Mouse (Mus musculus): Measurements from ENCODE around the gene Gm20547. TPM values are rescaled to one million over a fixed set of nuclear protein-coding genes. Genes with fewer than 3 reads are reported as not detected.

Gm20547 gene
- not detected for polyA plus RNA-seq (2014; fragmentation: Illumina TruSeq; extraction: RNeasy Lipid Tissue Mini Kit (QIAGEN cat#74804); ENCODE audit: low read depth, low replicate concordance)

GRCm38 (mm10) chr17:34881683-34882310, at the start of gene Gm20547:
Gene Gm20547, minus strand, starts transcription at chr17:34882042.

GRCm38 (mm10) chr17:34931061-34931734, 49.4 kb upstream of the Gm20547 start, which contains the start of gene Neu1:
Gene Neu1, plus strand, starts transcription at chr17:34931253.

DNA sequence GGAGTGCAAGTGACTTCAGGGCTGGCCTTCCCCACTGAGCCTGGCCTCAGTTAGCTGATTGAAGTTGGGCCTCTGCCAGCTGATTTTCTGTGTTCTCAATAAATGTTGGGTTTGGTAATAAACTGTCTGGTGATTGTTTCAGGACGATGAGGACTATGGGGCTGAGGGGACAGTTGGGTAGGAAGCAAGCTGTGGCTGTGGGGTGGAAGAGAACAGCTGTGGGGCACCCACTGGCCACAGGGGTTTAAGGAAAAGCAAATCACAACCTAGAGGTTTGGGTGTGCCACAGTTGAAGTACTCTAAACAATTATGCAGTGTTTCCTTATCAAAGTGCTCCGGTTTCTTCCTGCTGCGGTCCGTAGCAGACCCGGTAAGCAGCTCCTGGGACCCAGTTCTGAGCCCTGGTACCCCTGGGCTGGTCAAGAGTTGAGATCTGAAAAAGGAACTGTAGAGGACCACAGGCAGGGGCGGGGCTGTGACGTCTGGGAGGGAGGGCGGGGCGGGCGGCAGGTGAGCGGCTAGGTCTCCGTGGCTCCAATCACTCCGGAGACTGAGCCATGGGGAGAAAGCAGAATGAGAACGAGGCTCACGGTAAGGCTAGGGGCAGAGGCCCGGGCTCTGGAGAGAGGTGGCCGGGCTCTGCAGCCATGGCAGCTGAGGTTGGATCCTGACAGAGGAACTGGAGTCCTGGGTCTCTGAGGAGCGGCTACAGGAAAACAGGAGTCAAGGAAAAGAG, 32.3 kb upstream of the Gm20547 start, which contains the start of gene Slc44a4:
Slc44a4 (plus strand) TSS at position 537 of the 736 bp plus-strand sequence.

GRCm38 (mm10) chr17:34898160-34898586, 16.3 kb upstream of the Gm20547 start, which contains the start of the genes C2 and Ehmt2:
Gene C2, minus strand, starts transcription at chr17:34898265.
Gene Ehmt2, plus strand, starts transcription at chr17:34898469.

GRCm38 (mm10) chr17:34879336-34879879, 2.4 kb downstream of the Gm20547 start, which contains the start of gene Zbtb12:
Gene Zbtb12, plus strand, starts transcription at chr17:34879483.

DNA sequence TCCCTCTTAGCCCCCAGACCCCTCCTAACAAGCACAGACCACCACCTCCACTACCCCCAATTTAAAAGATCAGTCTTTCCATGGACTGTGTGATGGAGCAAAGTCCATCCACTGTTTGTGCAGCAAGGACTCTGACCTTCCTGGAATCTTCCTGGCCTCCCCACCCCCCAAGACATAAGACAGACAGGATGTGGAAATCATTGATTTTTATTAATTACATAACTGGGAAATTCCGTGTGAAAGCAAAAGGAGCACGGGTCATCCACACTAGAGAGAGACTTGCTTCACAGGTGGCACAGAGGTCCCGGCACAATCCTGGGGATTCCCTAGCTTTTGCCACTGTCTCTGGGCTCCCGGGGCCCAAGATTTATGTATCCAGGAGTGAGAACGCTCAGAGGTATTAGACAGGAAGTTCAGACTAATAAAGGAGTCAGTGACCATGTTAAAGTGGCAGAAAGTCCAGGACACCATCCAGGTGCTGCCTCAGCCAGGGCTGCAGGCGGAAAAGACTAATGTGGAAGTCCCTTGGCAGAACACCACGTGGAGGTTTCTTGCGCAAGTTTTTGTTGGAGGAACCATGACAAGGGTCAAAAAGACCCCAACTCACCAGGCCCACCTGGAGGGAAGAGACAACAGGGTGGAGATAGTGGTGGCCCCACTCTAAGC, 19.3 kb downstream of the Gm20547 start, which contains the start of gene Cfb:
Cfb (minus strand) TSS at position 103 of the 666 bp plus-strand sequence.

DNA sequence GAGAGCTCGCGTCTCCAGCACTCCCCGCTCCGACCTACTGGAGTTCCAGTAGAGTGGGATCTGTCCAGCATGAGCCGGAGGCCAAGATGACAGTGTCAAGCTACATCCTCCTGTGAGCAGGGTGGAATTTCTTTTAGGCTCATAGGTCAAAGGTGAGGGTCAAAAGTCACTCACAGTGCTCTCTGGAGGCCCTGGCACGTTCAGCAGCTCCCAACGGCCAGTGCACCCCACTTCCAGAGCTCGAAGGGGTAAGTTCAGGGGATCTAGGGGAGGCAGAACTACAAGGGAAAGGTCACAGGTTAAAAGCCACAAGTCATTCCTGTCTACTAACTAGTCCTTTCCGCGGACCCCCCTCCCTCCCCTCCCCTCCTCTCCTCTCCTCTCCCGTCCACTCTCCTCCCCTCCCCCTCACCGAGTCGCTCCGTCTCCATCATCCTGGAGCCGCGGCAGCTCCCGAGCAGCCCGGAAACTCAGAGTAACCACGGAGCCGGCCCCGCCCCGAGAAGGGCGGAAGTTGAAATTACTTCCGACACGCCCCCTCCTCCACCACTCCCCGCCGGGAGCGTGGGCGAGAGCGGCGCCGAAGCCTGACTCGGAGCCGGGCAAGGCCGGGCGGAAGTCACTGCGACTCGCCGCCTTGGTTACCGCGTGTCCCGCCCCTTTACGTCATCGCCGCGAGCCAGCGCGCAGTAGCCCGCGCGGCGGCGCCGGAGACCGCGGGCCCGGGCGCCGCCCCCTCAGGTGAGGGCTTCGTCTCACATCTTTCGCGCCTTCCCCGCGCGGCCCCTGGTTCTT, 31.9 kb downstream of the Gm20547 start, which contains the start of the genes Skiv2l and Nelfe:
Skiv2l (minus strand) TSS at position 489 of the 795 bp plus-strand sequence.
Nelfe (plus strand) TSS at position 670 of the 795 bp plus-strand sequence.

DNA sequence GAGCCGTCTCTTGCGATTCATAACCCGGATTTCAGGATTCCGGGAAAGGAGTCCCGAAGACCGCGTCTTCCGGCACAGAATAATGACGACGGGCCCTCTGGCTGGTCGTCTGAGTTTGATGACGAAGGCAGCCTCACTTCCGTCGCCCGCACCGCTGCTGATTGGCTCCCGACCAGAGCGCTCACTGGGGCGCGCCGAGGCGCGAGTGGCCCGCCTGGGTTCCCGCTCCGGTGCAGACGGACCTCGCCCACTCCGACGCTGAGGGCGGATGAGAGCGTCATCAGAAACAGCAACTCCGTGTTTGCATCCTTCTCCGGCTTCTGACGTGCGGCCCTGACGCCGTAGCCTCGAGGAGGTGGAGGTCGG, 45.0 kb downstream of the Gm20547 start, which contains the start of the genes Stk19 and Dxo:
Stk19 (minus strand) TSS at position 90 of the 366 bp plus-strand sequence.
Dxo (plus strand) TSS at position 164 of the 366 bp plus-strand sequence.

Other genes with a start within 250 kb of the Gm20547 start
- gene Fkbpl, start 237.3 kb downstream of the Gm20547 start, polyA plus RNA-seq (2014; fragmentation: Illumina TruSeq; extraction: RNeasy Lipid Tissue Mini Kit (QIAGEN cat#74804); ENCODE audit: low read depth, low replicate concordance): 15.4 TPM
- gene Atf6b, start 234.9 kb downstream of the Gm20547 start, polyA plus RNA-seq (2014; fragmentation: Illumina TruSeq; extraction: RNeasy Lipid Tissue Mini Kit (QIAGEN cat#74804); ENCODE audit: low read depth, low replicate concordance): 49.9 TPM
- gene Tnxb, start 211.5 kb downstream of the Gm20547 start, polyA plus RNA-seq (2014; fragmentation: Illumina TruSeq; extraction: RNeasy Lipid Tissue Mini Kit (QIAGEN cat#74804); ENCODE audit: low read depth, low replicate concordance): 30.0 TPM
- 248 TPM for gene C4b, start 138.2 kb downstream of the Gm20547 start, polyA plus RNA-seq (2014; fragmentation: Illumina TruSeq; extraction: RNeasy Lipid Tissue Mini Kit (QIAGEN cat#74804); ENCODE audit: low read depth, low replicate concordance)
- 1.4 TPM for gene Cyp21a1, start 77.5 kb downstream of the Gm20547 start, polyA plus RNA-seq (2014; fragmentation: Illumina TruSeq; extraction: RNeasy Lipid Tissue Mini Kit (QIAGEN cat#74804); ENCODE audit: low read depth, low replicate concordance)
- gene Stk19, start 45.1 kb downstream of the Gm20547 start, polyA plus RNA-seq (2014; fragmentation: Illumina TruSeq; extraction: RNeasy Lipid Tissue Mini Kit (QIAGEN cat#74804); ENCODE audit: low read depth, low replicate concordance): 45.3 TPM
- gene Dxo, start 45.0 kb downstream of the Gm20547 start, polyA plus RNA-seq (2014; fragmentation: Illumina TruSeq; extraction: RNeasy Lipid Tissue Mini Kit (QIAGEN cat#74804); ENCODE audit: low read depth, low replicate concordance): 59.7 TPM
- 45.7 TPM for gene Skiv2l, start 31.8 kb downstream of the Gm20547 start, polyA plus RNA-seq (2014; fragmentation: Illumina TruSeq; extraction: RNeasy Lipid Tissue Mini Kit (QIAGEN cat#74804); ENCODE audit: low read depth, low replicate concordance)
- gene Nelfe, start 31.7 kb downstream of the Gm20547 start, polyA plus RNA-seq (2014; fragmentation: Illumina TruSeq; extraction: RNeasy Lipid Tissue Mini Kit (QIAGEN cat#74804); ENCODE audit: low read depth, low replicate concordance): 75.8 TPM
- gene Cfb, start 19.5 kb downstream of the Gm20547 start, polyA plus RNA-seq (2014; fragmentation: Illumina TruSeq; extraction: RNeasy Lipid Tissue Mini Kit (QIAGEN cat#74804); ENCODE audit: low read depth, low replicate concordance): 114 TPM
- gene Zbtb12, start 2.6 kb downstream of the Gm20547 start, polyA plus RNA-seq (2014; fragmentation: Illumina TruSeq; extraction: RNeasy Lipid Tissue Mini Kit (QIAGEN cat#74804); ENCODE audit: low read depth, low replicate concordance): 14.4 TPM
- 104 TPM for gene C2, start 16.2 kb upstream of the Gm20547 start, polyA plus RNA-seq (2014; fragmentation: Illumina TruSeq; extraction: RNeasy Lipid Tissue Mini Kit (QIAGEN cat#74804); ENCODE audit: low read depth, low replicate concordance)
- 113 TPM for gene Ehmt2, start 16.4 kb upstream of the Gm20547 start, polyA plus RNA-seq (2014; fragmentation: Illumina TruSeq; extraction: RNeasy Lipid Tissue Mini Kit (QIAGEN cat#74804); ENCODE audit: low read depth, low replicate concordance)
- 39.3 TPM for gene Slc44a4, start 32.4 kb upstream of the Gm20547 start, polyA plus RNA-seq (2014; fragmentation: Illumina TruSeq; extraction: RNeasy Lipid Tissue Mini Kit (QIAGEN cat#74804); ENCODE audit: low read depth, low replicate concordance)
- gene Neu1, start 49.2 kb upstream of the Gm20547 start, polyA plus RNA-seq (2014; fragmentation: Illumina TruSeq; extraction: RNeasy Lipid Tissue Mini Kit (QIAGEN cat#74804); ENCODE audit: low read depth, low replicate concordance): 81.9 TPM
- 47.9 TPM for gene Hspa1b, start 77.2 kb upstream of the Gm20547 start, polyA plus RNA-seq (2014; fragmentation: Illumina TruSeq; extraction: RNeasy Lipid Tissue Mini Kit (QIAGEN cat#74804); ENCODE audit: low read depth, low replicate concordance)
- not detected for gene Gm20481, start 87.9 kb upstream of the Gm20547 start, polyA plus RNA-seq (2014; fragmentation: Illumina TruSeq; extraction: RNeasy Lipid Tissue Mini Kit (QIAGEN cat#74804); ENCODE audit: low read depth, low replicate concordance)
- gene Hspa1a, start 90.1 kb upstream of the Gm20547 start, polyA plus RNA-seq (2014; fragmentation: Illumina TruSeq; extraction: RNeasy Lipid Tissue Mini Kit (QIAGEN cat#74804); ENCODE audit: low read depth, low replicate concordance): 24.3 TPM
- gene Hspa1l, start 90.7 kb upstream of the Gm20547 start, polyA plus RNA-seq (2014; fragmentation: Illumina TruSeq; extraction: RNeasy Lipid Tissue Mini Kit (QIAGEN cat#74804); ENCODE audit: low read depth, low replicate concordance): 12.0 TPM
- gene Lsm2, start 99.8 kb upstream of the Gm20547 start, polyA plus RNA-seq (2014; fragmentation: Illumina TruSeq; extraction: RNeasy Lipid Tissue Mini Kit (QIAGEN cat#74804); ENCODE audit: low read depth, low replicate concordance): 23.4 TPM
- gene Vars, start 118.9 kb upstream of the Gm20547 start, polyA plus RNA-seq (2014; fragmentation: Illumina TruSeq; extraction: RNeasy Lipid Tissue Mini Kit (QIAGEN cat#74804); ENCODE audit: low read depth, low replicate concordance): 62.8 TPM
- 0.96 TPM for gene Vwa7, start 134.5 kb upstream of the Gm20547 start, polyA plus RNA-seq (2014; fragmentation: Illumina TruSeq; extraction: RNeasy Lipid Tissue Mini Kit (QIAGEN cat#74804); ENCODE audit: low read depth, low replicate concordance)
- 2.9 TPM for gene Sapcd1, start 146.0 kb upstream of the Gm20547 start, polyA plus RNA-seq (2014; fragmentation: Illumina TruSeq; extraction: RNeasy Lipid Tissue Mini Kit (QIAGEN cat#74804); ENCODE audit: low read depth, low replicate concordance)
- 4.2 TPM for gene Msh5, start 164.7 kb upstream of the Gm20547 start, polyA plus RNA-seq (2014; fragmentation: Illumina TruSeq; extraction: RNeasy Lipid Tissue Mini Kit (QIAGEN cat#74804); ENCODE audit: low read depth, low replicate concordance)
- 127 TPM for gene Clic1, start 167.9 kb upstream of the Gm20547 start, polyA plus RNA-seq (2014; fragmentation: Illumina TruSeq; extraction: RNeasy Lipid Tissue Mini Kit (QIAGEN cat#74804); ENCODE audit: low read depth, low replicate concordance)
- gene Ddah2, start 177.0 kb upstream of the Gm20547 start, polyA plus RNA-seq (2014; fragmentation: Illumina TruSeq; extraction: RNeasy Lipid Tissue Mini Kit (QIAGEN cat#74804); ENCODE audit: low read depth, low replicate concordance): 43.7 TPM
- gene Ly6g6c, start 183.3 kb upstream of the Gm20547 start, polyA plus RNA-seq (2014; fragmentation: Illumina TruSeq; extraction: RNeasy Lipid Tissue Mini Kit (QIAGEN cat#74804); ENCODE audit: low read depth, low replicate concordance): 2.2 TPM
- 2.4 TPM for gene Mpig6b, start 184.1 kb upstream of the Gm20547 start, polyA plus RNA-seq (2014; fragmentation: Illumina TruSeq; extraction: RNeasy Lipid Tissue Mini Kit (QIAGEN cat#74804); ENCODE audit: low read depth, low replicate concordance)
- gene Ly6g6e, start 194.9 kb upstream of the Gm20547 start, polyA plus RNA-seq (2014; fragmentation: Illumina TruSeq; extraction: RNeasy Lipid Tissue Mini Kit (QIAGEN cat#74804); ENCODE audit: low read depth, low replicate concordance): 8.2 TPM
- gene Ly6g6d, start 196.0 kb upstream of the Gm20547 start, polyA plus RNA-seq (2014; fragmentation: Illumina TruSeq; extraction: RNeasy Lipid Tissue Mini Kit (QIAGEN cat#74804); ENCODE audit: low read depth, low replicate concordance): 14.6 TPM
- not detected for gene Ly6g6f, start 203.6 kb upstream of the Gm20547 start, polyA plus RNA-seq (2014; fragmentation: Illumina TruSeq; extraction: RNeasy Lipid Tissue Mini Kit (QIAGEN cat#74804); ENCODE audit: low read depth, low replicate concordance)
- gene Abhd16a, start 207.2 kb upstream of the Gm20547 start, polyA plus RNA-seq (2014; fragmentation: Illumina TruSeq; extraction: RNeasy Lipid Tissue Mini Kit (QIAGEN cat#74804); ENCODE audit: low read depth, low replicate concordance): 106 TPM
- 1,353 TPM for gene Ly6g5c, start 226.2 kb upstream of the Gm20547 start, polyA plus RNA-seq (2014; fragmentation: Illumina TruSeq; extraction: RNeasy Lipid Tissue Mini Kit (QIAGEN cat#74804); ENCODE audit: low read depth, low replicate concordance)
- gene Ly6g5b, start 233.4 kb upstream of the Gm20547 start, polyA plus RNA-seq (2014; fragmentation: Illumina TruSeq; extraction: RNeasy Lipid Tissue Mini Kit (QIAGEN cat#74804); ENCODE audit: low read depth, low replicate concordance): 1,252 TPM
- 14.5 TPM for gene Gpank1, start 239.4 kb upstream of the Gm20547 start, polyA plus RNA-seq (2014; fragmentation: Illumina TruSeq; extraction: RNeasy Lipid Tissue Mini Kit (QIAGEN cat#74804); ENCODE audit: low read depth, low replicate concordance)
- 234 TPM for gene Csnk2b, start 240.0 kb upstream of the Gm20547 start, polyA plus RNA-seq (2014; fragmentation: Illumina TruSeq; extraction: RNeasy Lipid Tissue Mini Kit (QIAGEN cat#74804); ENCODE audit: low read depth, low replicate concordance)
- 15.2 TPM for gene D17H6S53E, start 244.3 kb upstream of the Gm20547 start, polyA plus RNA-seq (2014; fragmentation: Illumina TruSeq; extraction: RNeasy Lipid Tissue Mini Kit (QIAGEN cat#74804); ENCODE audit: low read depth, low replicate concordance)